Mouse (Mus musculus) forebrain, embryonic 12.5 days (tissue): ENCODE results near the gene Pdcd5. TPM values are rescaled to one million over a fixed set of nuclear protein-coding genes. Genes with fewer than 3 reads are reported as not detected.

Source experiments
- ATAC-seq: fragments of 200-750 bp; cut with Nextera tagmentation; 2 replicates; pipeline ENCODE4 v1.8.0; 2017; ENCODE audit warnings: moderate TSS enrichment; ENCODE audit not compliant: low FRiP score
- H3K27ac ChIP-seq: fragments of 300-500 bp; sonication (generic); 2 replicates; pipeline ENCODE4 v1.5.1; 2016; ENCODE audit warnings: mild to moderate bottlenecking
- H3K27me3 ChIP-seq: fragments of 300-500 bp; sonication (generic); 2 replicates; pipeline ENCODE4 v1.6.1; 2016; ENCODE audit warnings: mild to moderate bottlenecking
- H3K36me3 ChIP-seq: fragments of 300-500 bp; sonication (generic); replicated peaks from 2 replicates; pipeline ENCODE4 v1.6.1; 2016; ENCODE audit warnings: mild to moderate bottlenecking
- H3K4me1 ChIP-seq: fragments of 300-500 bp; sonication (generic); 2 replicates; pipeline ENCODE4 v1.6.1; 2016
- H3K4me2 ChIP-seq: fragments of 300-500 bp; sonication (generic); 2 replicates; pipeline ENCODE4 v1.6.1; 2016; ENCODE audit warnings: mild to moderate bottlenecking, moderate library complexity
- H3K4me3 ChIP-seq: fragments of 300-500 bp; sonication (generic); replicated peaks from 2 replicates; pipeline ENCODE4 v1.5.1; 2016; ENCODE audit warnings: mild to moderate bottlenecking
- H3K9ac ChIP-seq: fragments of 300-500 bp; sonication (generic); 2 replicates; pipeline ENCODE4 v1.6.1; 2016; ENCODE audit warnings: mild to moderate bottlenecking
- H3K9me3 ChIP-seq: fragments of 300-500 bp; sonication (generic); 2 replicates; pipeline ENCODE4 v1.6.1; 2016
- WGBS: fragments of 180-500 bp; shearing (Covaris S2); methylation state at CpG from one replicate; pipeline ENCODE4 v1.1.7; 2016; 5-methylcytosine and 5-hydroxymethylcytosine counted together
- polyA plus RNA-seq: library from polyadenylated mRNA; unstranded; fragments of >200 nt; fragmentation: Nextera tagmentation; extraction: Ambion mirVana; gene quantifications from 2 replicates; pipeline ENCODE4 v1.2.1, GENCODE M21; 2016

Gene Pdcd5
- polyA plus RNA-seq, 1 experiment from 2014 or later: 265 TPM

DNA sequence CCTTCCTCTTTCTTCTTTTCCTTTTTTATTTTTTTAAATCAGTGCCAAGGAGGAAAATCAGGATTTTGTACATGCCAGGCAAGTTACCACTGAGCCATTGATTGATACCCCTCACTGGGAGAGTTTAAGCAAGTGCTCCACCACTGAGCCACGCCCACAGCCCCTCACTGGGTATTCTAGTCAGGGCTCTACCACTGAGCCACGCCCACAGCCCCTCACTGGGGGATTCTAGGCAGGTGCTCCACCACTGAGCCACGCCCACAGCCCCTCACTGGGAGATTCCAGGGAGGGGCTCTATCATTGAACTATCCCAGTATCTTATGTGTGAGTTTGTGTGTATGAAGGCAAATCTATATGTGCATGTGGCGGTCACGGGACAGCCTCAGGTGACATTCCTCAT, 53.0 kb downstream of the Pdcd5 start:
- H3K4me1 ChIP-seq: no peaks in the 10 kb centered on the region
- H3K9ac ChIP-seq: no peak overlapping the region
- no peaks in the 10 kb centered on the region for H3K9me3 ChIP-seq
- peaks cover 27% of the 10 kb centered on the region for H3K36me3 ChIP-seq
- H3K4me3 ChIP-seq: no peak overlapping the region
- ATAC-seq: no peak
- H3K27me3 ChIP-seq: no peaks in the 10 kb centered on the region
- H3K4me2 ChIP-seq: no peak overlapping the region
- H3K27ac ChIP-seq: no peak overlapping the region
- 93% methylated on average over 5 of the region's 5 CpGs for WGBS

Other genes with a start within 250 kb of the Pdcd5 start
- 0.14 TPM in 1 of 2 replicates, not detected in the other for gene Slc7a9, start 198.7 kb downstream of the Pdcd5 start, polyA plus RNA-seq
- gene Tdrd12, start 109.8 kb downstream of the Pdcd5 start, polyA plus RNA-seq: 0.12 and 0.17 TPM in 2 replicates
- gene Nudt19, start 91.2 kb downstream of the Pdcd5 start, polyA plus RNA-seq: 44.6 and 47.5 TPM in 2 replicates
- gene Rgs9bp, start 61.9 kb downstream of the Pdcd5 start, polyA plus RNA-seq: 0.04 and 0.14 TPM in 2 replicates
- gene Ankrd27, start 61.3 kb downstream of the Pdcd5 start, polyA plus RNA-seq: 33.4 and 36.7 TPM in 2 replicates
- gene Dpy19l3, start 106.9 kb upstream of the Pdcd5 start, polyA plus RNA-seq: 40.4 and 42.5 TPM in 2 replicates
- gene Zfp507, start 155.5 kb upstream of the Pdcd5 start, polyA plus RNA-seq: 23.2 and 26.9 TPM in 2 replicates